Mouse (Mus musculus) A20 (cell line): Measurements from ENCODE around the gene Dscaml1.
A peak's percentile ranks its signal among the peaks of the same experiment; 100 is the strongest.

Source experiments
- DNase-seq: peaks from one replicate; pipeline ENCODE4 v3.0.0-alpha.2; 2011; ENCODE audit warnings: low read depth, low spot score

Gene Dscaml1

GRCm38 (mm10) chr9:45569680-45570079 lies 143.3 kb downstream of the Dscaml1 start:
- DNase-seq, result no peak

- no peak for DNase-seq
Measured at GRCm38 (mm10) chr9:45570346-45570745, 143.9 kb downstream of the Dscaml1 start.

GRCm38 (mm10) chr9:45572787-45573492 lies 146.5 kb downstream of the Dscaml1 start:
- DNase-seq, result no peak

GRCm38 (mm10) chr9:45573493-45573815 lies 147.0 kb downstream of the Dscaml1 start:
- no peak for DNase-seq

GRCm38 (mm10) chr9:45574021-45574420 lies 147.6 kb downstream of the Dscaml1 start:
- DNase-seq, result no peak

- no peak for DNase-seq
Measured at GRCm38 (mm10) chr9:45580069-45580795, 153.8 kb downstream of the Dscaml1 start.

- DNase-seq, result no peak
Measured at GRCm38 (mm10) chr9:45586475-45586874, 160.0 kb downstream of the Dscaml1 start.

GRCm38 (mm10) chr9:45587704-45588103 lies 161.3 kb downstream of the Dscaml1 start:
- no peak for DNase-seq

- DNase-seq, result peak; percentile 35
Measured at GRCm38 (mm10) chr9:45589867-45590266, 163.4 kb downstream of the Dscaml1 start.

GRCm38 (mm10) chr9:45591061-45591460 lies 164.6 kb downstream of the Dscaml1 start:
- DNase-seq, result no peak

- no peak for DNase-seq
Measured at GRCm38 (mm10) chr9:45592374-45592773, 165.9 kb downstream of the Dscaml1 start.

- no peak for DNase-seq
Measured at GRCm38 (mm10) chr9:45598117-45598516, 171.7 kb downstream of the Dscaml1 start.

GRCm38 (mm10) chr9:45599377-45599776 lies 172.9 kb downstream of the Dscaml1 start:
- no peak for DNase-seq

GRCm38 (mm10) chr9:45607337-45607736 lies 180.9 kb downstream of the Dscaml1 start:
- DNase-seq, result no peak

GRCm38 (mm10) chr9:45608097-45609031 lies 181.9 kb downstream of the Dscaml1 start:
- no peak for DNase-seq

GRCm38 (mm10) chr9:45610336-45611060 lies 184.1 kb downstream of the Dscaml1 start:
- DNase-seq, result no peak

GRCm38 (mm10) chr9:45614616-45615015 lies 188.2 kb downstream of the Dscaml1 start:
- no peak for DNase-seq

GRCm38 (mm10) chr9:45617889-45618288 lies 191.5 kb downstream of the Dscaml1 start:
- DNase-seq, result no peak

- no peak for DNase-seq
Measured at GRCm38 (mm10) chr9:45618443-45618842, 192.0 kb downstream of the Dscaml1 start.

GRCm38 (mm10) chr9:45620049-45620448 lies 193.6 kb downstream of the Dscaml1 start:
- DNase-seq, result no peak

GRCm38 (mm10) chr9:45620920-45621319 lies 194.5 kb downstream of the Dscaml1 start:
- DNase-seq, result no peak
